Mouse (Mus musculus) embryonic facial prominence, embryonic 10.5 days (tissue): Measurements from ENCODE around the gene Bcar3. TPM values are rescaled to one million over a fixed set of nuclear protein-coding genes. Genes with fewer than 3 reads are reported as not detected.
A peak's percentile ranks its signal among the peaks of the same experiment; 100 is the strongest.

ENCODE experiments used
- DNase-seq: peaks from one replicate; pipeline ENCODE4 v3.0.0-alpha.2; 2017; ENCODE audit warnings: low spot score
- H3K27ac ChIP-seq: fragments of 300-500 bp; sonication (generic); replicated peaks from 2 replicates; pipeline ENCODE4 v1.5.1; 2016; ENCODE audit warnings: mild to moderate bottlenecking
- H3K27me3 ChIP-seq: fragments of 300-500 bp; sonication (generic); replicated peaks from 2 replicates; pipeline ENCODE4 v1.6.1; 2016; ENCODE audit warnings: low read depth, mild to moderate bottlenecking; ENCODE audit not compliant: poor library complexity, severe bottlenecking
- H3K36me3 ChIP-seq: fragments of 300-500 bp; sonication (generic); replicated peaks from 2 replicates; pipeline ENCODE4 v1.6.1; 2016; ENCODE audit warnings: mild to moderate bottlenecking, moderate library complexity
- H3K4me1 ChIP-seq: fragments of 300-500 bp; sonication (generic); 2 replicates; pipeline ENCODE4 v1.6.1; 2016
- H3K4me3 ChIP-seq: fragments of 300-500 bp; sonication (generic); 2 replicates; pipeline ENCODE4 v1.5.1; 2016; ENCODE audit warnings: mild to moderate bottlenecking, moderate library complexity
- H3K9me3 ChIP-seq: fragments of 300-500 bp; sonication (generic); 2 replicates; pipeline ENCODE4 v1.6.1; 2016; ENCODE audit warnings: mild to moderate bottlenecking
- WGBS: fragments of 180-500 bp; shearing (Covaris S2); methylation state at CpG from one replicate; pipeline ENCODE4 v1.1.7; 2016; 5-methylcytosine and 5-hydroxymethylcytosine counted together
- microRNA counts: library from miRNA; unstranded; fragments of <30 nt; microRNA quantifications from one replicate; lab custom pipeline; 2017
- microRNA-seq: library from miRNA; unstranded; fragments of <30 nt; microRNA quantifications from one replicate; pipeline ENCODE4, GENCODE M21; 2017
- polyA plus RNA-seq: library from polyadenylated mRNA; unstranded; fragments of >200 nt; fragmentation: Nextera tagmentation; extraction: Ambion mirVana; gene quantifications from 2 replicates; pipeline ENCODE4 v1.2.1, GENCODE M21; 2016

Bcar3 gene
- polyA plus RNA-seq, 1 experiment from 2014 or later, result 10.1 TPM

DNA sequence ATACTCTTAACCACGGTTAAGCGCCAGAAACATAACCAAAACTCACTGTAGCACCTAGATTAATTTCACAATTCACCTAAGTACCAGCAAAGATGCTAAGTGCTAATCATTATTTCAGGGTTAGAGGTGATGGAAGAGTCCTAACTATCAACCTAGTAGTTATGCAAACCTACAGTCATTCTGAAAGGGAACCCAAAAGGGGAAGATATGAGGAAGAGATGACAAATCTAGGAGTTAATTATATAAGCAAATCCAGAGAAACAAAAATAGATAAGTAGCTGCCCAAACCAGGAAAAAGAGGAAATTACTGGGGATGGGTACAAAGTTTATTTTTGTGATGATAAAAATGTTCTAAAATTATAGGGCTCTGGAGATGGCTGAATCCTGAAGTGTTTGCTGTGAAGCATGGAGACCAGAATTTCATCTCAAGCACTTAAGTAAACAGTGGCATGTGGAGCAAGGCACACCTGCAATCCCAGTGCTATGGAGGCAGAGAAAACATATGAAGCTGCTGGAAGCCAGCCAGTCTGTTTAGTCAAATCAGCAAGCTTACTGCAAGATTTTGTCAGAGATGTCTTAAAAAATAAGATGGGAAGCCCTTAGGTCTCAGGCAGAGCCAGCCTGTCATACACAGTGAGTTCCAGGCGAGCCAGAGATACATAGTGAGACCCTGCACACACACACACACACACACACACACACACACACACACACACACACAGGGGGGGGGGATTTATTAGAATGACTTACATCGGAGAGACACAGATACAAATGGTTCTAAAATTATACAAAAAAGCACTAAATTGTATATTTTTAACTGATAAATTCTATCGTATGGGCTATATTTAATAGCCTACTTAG lies 279.7 kb downstream of the Bcar3 start:
- Histone ChIP-seq H3K27me3 (no peaks in the 10 kb centered on the region), H3K36me3 (peaks cover 31% of the 10 kb centered on the region), H3K9me3 (peaks cover 2% of the 10 kb centered on the region; the same call in 1 of the 2 replicates), H3K4me3 (no peak overlapping the region), H3K27ac (no peak overlapping the region), H3K4me1 (peaks cover 7% of the 10 kb centered on the region; the same call in 1 of the 2 replicates)
- no peak for DNase-seq
- WGBS, result 90% methylated on average over 5 of the region's 5 CpGs

DNA sequence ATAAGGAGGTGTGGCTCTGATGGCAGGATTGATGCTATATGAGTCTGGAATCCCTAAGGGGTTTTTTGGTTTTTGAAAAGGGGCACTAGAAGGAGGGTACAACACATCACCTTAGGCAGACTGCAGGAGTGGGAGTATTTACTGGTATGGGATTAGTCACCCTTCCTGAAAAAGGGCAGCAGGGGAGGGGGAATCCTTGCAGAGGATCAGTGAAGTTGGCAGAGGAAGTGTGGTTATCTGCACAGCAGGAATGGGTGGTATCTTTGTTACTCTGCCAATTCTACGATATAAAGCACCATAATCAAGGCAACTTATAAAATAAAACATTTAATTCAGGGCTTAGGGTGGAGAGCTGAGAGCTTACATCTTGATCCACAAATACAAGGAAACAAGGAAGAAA lies 281.0 kb downstream of the Bcar3 start:
- Histone ChIP-seq H3K9me3 (peaks cover 2% of the 10 kb centered on the region; the same call in 1 of the 2 replicates), H3K36me3 (peaks cover 26% of the 10 kb centered on the region), H3K27me3 (no peaks in the 10 kb centered on the region), H3K27ac (no peak overlapping the region), H3K4me3 (no peak overlapping the region), H3K4me1 (peaks cover 7% of the 10 kb centered on the region; the same call in 1 of the 2 replicates)
- no peak for DNase-seq
- 93% methylated on average over 1 of the region's 1 CpGs for WGBS

DNA sequence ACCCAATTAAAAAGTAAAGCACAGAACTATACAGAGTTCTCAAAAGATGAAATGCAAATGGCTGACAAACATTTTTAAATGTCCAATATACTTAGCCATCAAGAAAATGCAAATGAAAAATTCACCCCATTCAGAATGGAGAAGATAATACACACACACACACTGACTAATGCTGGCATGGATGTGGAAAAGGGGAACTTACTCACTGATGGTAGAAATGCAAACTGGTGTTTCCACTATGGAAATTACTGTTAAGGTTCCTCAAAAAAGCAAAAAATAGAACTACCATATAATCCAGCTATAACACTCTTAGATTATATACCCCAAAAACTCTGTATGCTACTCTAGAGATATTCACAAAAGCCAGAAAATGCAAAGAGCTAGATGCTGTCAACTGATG lies 283.4 kb downstream of the Bcar3 start:
- Histone ChIP-seq H3K4me1 (peaks cover 5% of the 10 kb centered on the region; the same call in 1 of the 2 replicates), H3K27ac (no peak overlapping the region), H3K27me3 (no peaks in the 10 kb centered on the region), H3K36me3 (peaks cover 22% of the 10 kb centered on the region), H3K4me3 (no peak overlapping the region), H3K9me3 (peaks cover 2% of the 10 kb centered on the region; the same call in 1 of the 2 replicates)
- no peak for DNase-seq

MicroRNA genes within 50 kb of the gene (microRNA counts, 519-probe panel; counts per million panel counts)
- 188 counts per million, percentile 57 among the panel's probes with 10 or more counts for microRNA mmu-miR-760 (lab: Ali Mortazavi, UCI)

Small RNA genes within 50 kb of the gene (microRNA-seq; reads per million reads assigned to microRNA genes)
- 203 reads per million, percentile 58 among the genes with 10 or more reads in this experiment for gene Mir760
- gene Mir7657, result not detected

Other genes starting within 250 kb of the Bcar3 start
- 1.9 and 2.0 TPM in 2 replicates for gene Abca4, start 249.7 kb upstream of the Bcar3 start, polyA plus RNA-seq
- 36.9 and 39.9 TPM in 2 replicates for gene Gclm, start 48.6 kb upstream of the Bcar3 start, polyA plus RNA-seq
- 97.3 and 100 TPM in 2 replicates for gene Dnttip2, start 19.7 kb upstream of the Bcar3 start, polyA plus RNA-seq